Mouse (Mus musculus) ovary, adult 18-20 months (tissue): ENCODE measurements around the gene Trim25.
A peak's percentile ranks its signal among the peaks of the same experiment; 100 is the strongest.
"Not testable (repeated sequence)": the region's sequence is repeated elsewhere in the genome, so short reads cannot be mapped to it uniquely, and the experiment has no call there.

ENCODE experiments used
- DNase-seq: peaks from one replicate; pipeline ENCODE4 v3.0.0; 2022; ENCODE audit warnings: low spot score, mixed read lengths

The Trim25 gene

GRCm38 (mm10) chr11:89024181-89024881 lies 25.2 kb downstream of the Trim25 start:
- DNase-seq = peak; percentile 63

GRCm38 (mm10) chr11:89025603-89026002 lies 26.4 kb downstream of the Trim25 start:
- no peak for DNase-seq

- DNase-seq = no peak
These were observed 26.9 kb downstream of the Trim25 start for GRCm38 (mm10) chr11:89026117-89026516.

GRCm38 (mm10) chr11:89027955-89028361 lies 28.8 kb downstream of the Trim25 start:
- no peak for DNase-seq

GRCm38 (mm10) chr11:89028871-89029405 lies 29.8 kb downstream of the Trim25 start:
- DNase-seq = peak; percentile 13

- no peak for DNase-seq
These were observed 31.4 kb downstream of the Trim25 start for GRCm38 (mm10) chr11:89030552-89030951.

- DNase-seq = no peak
These were observed 32.0 kb downstream of the Trim25 start for GRCm38 (mm10) chr11:89031189-89031588.

GRCm38 (mm10) chr11:89034592-89034991 lies 35.4 kb downstream of the Trim25 start:
- no peak for DNase-seq

GRCm38 (mm10) chr11:89035552-89035951 lies 36.4 kb downstream of the Trim25 start:
- DNase-seq = no peak

GRCm38 (mm10) chr11:89038496-89038895 lies 39.3 kb downstream of the Trim25 start:
- no peak for DNase-seq

- DNase-seq = no peak
These were observed 40.1 kb downstream of the Trim25 start for GRCm38 (mm10) chr11:89039325-89039724.

- DNase-seq = not testable (repeated sequence)
These were observed 41.9 kb downstream of the Trim25 start for GRCm38 (mm10) chr11:89041073-89041472.

GRCm38 (mm10) chr11:89043046-89043445 lies 43.9 kb downstream of the Trim25 start:
- DNase-seq = no peak

- DNase-seq = not testable (repeated sequence)
These were observed 46.3 kb downstream of the Trim25 start for GRCm38 (mm10) chr11:89045501-89045900.

- DNase-seq = no peak
These were observed 46.8 kb downstream of the Trim25 start for GRCm38 (mm10) chr11:89046021-89046420.

- no peak for DNase-seq
These were observed 52.6 kb downstream of the Trim25 start for GRCm38 (mm10) chr11:89051767-89052166.

GRCm38 (mm10) chr11:89055931-89056690 lies 56.9 kb downstream of the Trim25 start:
- no peak for DNase-seq

GRCm38 (mm10) chr11:89058515-89059270 lies 59.5 kb downstream of the Trim25 start:
- no peak for DNase-seq

- peak; percentile 9 for DNase-seq
These were observed 60.8 kb downstream of the Trim25 start for GRCm38 (mm10) chr11:89059919-89060422.

GRCm38 (mm10) chr11:89060423-89061089 lies 61.4 kb downstream of the Trim25 start:
- DNase-seq = peak; percentile 80

GRCm38 (mm10) chr11:89061362-89061761 lies 62.2 kb downstream of the Trim25 start:
- DNase-seq = no peak

- no peak for DNase-seq
These were observed 65.1 kb downstream of the Trim25 start for GRCm38 (mm10) chr11:89064312-89064711.
